Mouse (Mus musculus) left cerebral cortex, adult 9 months (tissue): ENCODE results near the gene Pfkfb3.
"Not testable (repeated sequence)": the region's sequence is repeated elsewhere in the genome, so short reads cannot be mapped to it uniquely, and the experiment has no call there.

Experiments used
- DNase-seq, 2 experiments: peaks; one replicate each; pipeline ENCODE4 v3.0.0; 2022; ENCODE audit warnings: low spot score in 2 of 2

The Pfkfb3 gene

GRCm38 (mm10) chr2:11548508-11548907 lies 5.4 kb downstream of the Pfkfb3 start:
- DNase-seq = no peak

GRCm38 (mm10) chr2:11547609-11548008 lies 6.3 kb downstream of the Pfkfb3 start:
- no peak for DNase-seq

GRCm38 (mm10) chr2:11546091-11546490 lies 7.8 kb downstream of the Pfkfb3 start:
- no peak for DNase-seq

- no peak for DNase-seq
These were observed 8.5 kb downstream of the Pfkfb3 start for GRCm38 (mm10) chr2:11545380-11545779.

- no peak for DNase-seq
These were observed 9.5 kb downstream of the Pfkfb3 start for GRCm38 (mm10) chr2:11544342-11544741.

- no peak for DNase-seq
These were observed 10.7 kb downstream of the Pfkfb3 start for GRCm38 (mm10) chr2:11543158-11543557.

GRCm38 (mm10) chr2:11542640-11543039 lies 11.2 kb downstream of the Pfkfb3 start:
- peak in 1 of 2 experiments; percentile 78 for DNase-seq

- no peak for DNase-seq
These were observed 11.8 kb downstream of the Pfkfb3 start for GRCm38 (mm10) chr2:11542121-11542520.

- not testable (repeated sequence) for DNase-seq
These were observed 12.3 kb downstream of the Pfkfb3 start for GRCm38 (mm10) chr2:11541528-11541927.

GRCm38 (mm10) chr2:11535966-11536365 lies 17.9 kb downstream of the Pfkfb3 start:
- DNase-seq = no peak

GRCm38 (mm10) chr2:11535412-11535928 lies 18.4 kb downstream of the Pfkfb3 start:
- DNase-seq = peak; percentile 87 to 92

GRCm38 (mm10) chr2:11534826-11535225 lies 19.1 kb downstream of the Pfkfb3 start:
- no peak for DNase-seq

- peak; percentile 73 to 83 for DNase-seq
These were observed 23.8 kb downstream of the Pfkfb3 start for GRCm38 (mm10) chr2:11530101-11530500.

GRCm38 (mm10) chr2:11526063-11526462 lies 27.8 kb downstream of the Pfkfb3 start:
- no peak for DNase-seq

GRCm38 (mm10) chr2:11524736-11525135 lies 29.1 kb downstream of the Pfkfb3 start:
- DNase-seq = no peak

- no peak for DNase-seq
These were observed 32.1 kb downstream of the Pfkfb3 start for GRCm38 (mm10) chr2:11521758-11522157.

GRCm38 (mm10) chr2:11520786-11521185 lies 33.1 kb downstream of the Pfkfb3 start:
- DNase-seq = no peak

- DNase-seq = no peak
These were observed 38.0 kb downstream of the Pfkfb3 start for GRCm38 (mm10) chr2:11515828-11516227.

- DNase-seq = peak in 1 of 2 experiments; percentile 38
These were observed 40.6 kb downstream of the Pfkfb3 start for GRCm38 (mm10) chr2:11513057-11513967.

- no peak for DNase-seq
These were observed 41.8 kb downstream of the Pfkfb3 start for GRCm38 (mm10) chr2:11512127-11512526.

GRCm38 (mm10) chr2:11503736-11504135 lies 50.1 kb downstream of the Pfkfb3 start:
- DNase-seq = peak in 1 of 2 experiments; percentile 19

- peak; percentile 73 to 84 for DNase-seq
These were observed 50.9 kb downstream of the Pfkfb3 start for GRCm38 (mm10) chr2:11502901-11503431.

GRCm38 (mm10) chr2:11502255-11502765 lies 51.6 kb downstream of the Pfkfb3 start:
- no peak for DNase-seq
